Mouse (Mus musculus) stomach, embryonic 14.5 days (tissue): ENCODE data around the gene Fcer1g. TPM values are rescaled to one million over a fixed set of nuclear protein-coding genes. Genes with fewer than 3 reads are reported as not detected.

Experiments
- ATAC-seq: fragments of 200-750 bp; cut with Nextera tagmentation; 2 replicates; pipeline ENCODE4 v1.8.0; 2017; ENCODE audit warnings: low read depth, moderate TSS enrichment; ENCODE audit not compliant: insufficient number of reproducible peaks, insufficient read depth, low FRiP score
- H3K27ac ChIP-seq: fragments of 300-500 bp; sonication (generic); 2 replicates; pipeline ENCODE4 v1.5.1; 2014; ENCODE audit warnings: mild to moderate bottlenecking, low read length, moderate library complexity, mixed read lengths
- H3K27me3 ChIP-seq: fragments of 300-500 bp; sonication (generic); 2 replicates; pipeline ENCODE4 v1.6.1; 2014; ENCODE audit warnings: low read length, control low read depth, mixed read lengths; ENCODE audit not compliant: control insufficient read depth, insufficient read depth
- H3K36me3 ChIP-seq: fragments of 300-500 bp; sonication (generic); 2 replicates; pipeline ENCODE4 v1.6.1; 2014; ENCODE audit warnings: mild to moderate bottlenecking, control low read depth, low read length, moderate library complexity, mixed read lengths; ENCODE audit not compliant: control insufficient read depth, insufficient read depth
- H3K4me1 ChIP-seq: fragments of 300-500 bp; sonication (generic); 2 replicates; pipeline ENCODE4 v1.6.1; 2014; ENCODE audit warnings: low read length, control low read depth, mixed read lengths; ENCODE audit not compliant: control insufficient read depth, insufficient read depth
- H3K4me2 ChIP-seq: fragments of 300-500 bp; sonication (generic); replicated peaks from 2 replicates; pipeline ENCODE4 v1.6.1; 2014; ENCODE audit warnings: low read depth, low read length, control low read depth
- H3K4me3 ChIP-seq: fragments of 300-500 bp; sonication (generic); 2 replicates; pipeline ENCODE4 v1.5.1; 2014; ENCODE audit warnings: low read depth, low read length, control low read depth
- H3K9ac ChIP-seq: fragments of 300-500 bp; sonication (generic); replicated peaks from 2 replicates; pipeline ENCODE4 v1.6.1; 2014; ENCODE audit warnings: low read depth, mild to moderate bottlenecking, control low read depth, low read length, moderate library complexity, mixed read lengths
- H3K9me3 ChIP-seq: fragments of 300-500 bp; sonication (generic); 2 replicates; pipeline ENCODE4 v1.6.1; 2016; ENCODE audit warnings: low read depth, low read length, control low read depth; ENCODE audit not compliant: control insufficient read depth
- WGBS: fragments of 180-500 bp; shearing (Covaris S2); extraction: QIAGEN DNeasy Blood & Tissue Kit; methylation state at CpG from one replicate; pipeline ENCODE4 v1.1.7; 2014; 5-methylcytosine and 5-hydroxymethylcytosine counted together
- polyA plus RNA-seq: library from polyadenylated mRNA; unstranded; fragments of >200 nt; fragmentation: Nextera tagmentation; extraction: Ambion mirVana; gene quantifications from 2 replicates; pipeline ENCODE4 v1.2.1, GENCODE M21; 2014

Gene Fcer1g
- polyA plus RNA-seq, result 52.5 and 58.4 TPM in 2 replicates

- no peak within 1 kb of the TSS for H3K4me2 ChIP-seq
- H3K27ac ChIP-seq, result no peak within 1 kb of the TSS; the same call in 1 of the 2 replicates
- no peaks in the 10 kb centered on the region for H3K27me3 ChIP-seq
- no peak within 1 kb of the TSS for H3K9ac ChIP-seq
- H3K36me3 ChIP-seq, result peaks cover 57% of the 10 kb centered on the region
- WGBS, result 89% methylated on average over 14 of the region's 14 CpGs
- no peaks in the 10 kb centered on the region for H3K9me3 ChIP-seq
- H3K4me1 ChIP-seq, result no peaks in the 10 kb centered on the region
- ATAC-seq, result no peak
- no peak within 1 kb of the TSS for H3K4me3 ChIP-seq
Measured at GRCm38 (mm10) chr1:171234126-171234525, at the start of gene Fcer1g. Gene Fcer1g, minus strand, starts transcription at chr1:171234365.

DNA sequence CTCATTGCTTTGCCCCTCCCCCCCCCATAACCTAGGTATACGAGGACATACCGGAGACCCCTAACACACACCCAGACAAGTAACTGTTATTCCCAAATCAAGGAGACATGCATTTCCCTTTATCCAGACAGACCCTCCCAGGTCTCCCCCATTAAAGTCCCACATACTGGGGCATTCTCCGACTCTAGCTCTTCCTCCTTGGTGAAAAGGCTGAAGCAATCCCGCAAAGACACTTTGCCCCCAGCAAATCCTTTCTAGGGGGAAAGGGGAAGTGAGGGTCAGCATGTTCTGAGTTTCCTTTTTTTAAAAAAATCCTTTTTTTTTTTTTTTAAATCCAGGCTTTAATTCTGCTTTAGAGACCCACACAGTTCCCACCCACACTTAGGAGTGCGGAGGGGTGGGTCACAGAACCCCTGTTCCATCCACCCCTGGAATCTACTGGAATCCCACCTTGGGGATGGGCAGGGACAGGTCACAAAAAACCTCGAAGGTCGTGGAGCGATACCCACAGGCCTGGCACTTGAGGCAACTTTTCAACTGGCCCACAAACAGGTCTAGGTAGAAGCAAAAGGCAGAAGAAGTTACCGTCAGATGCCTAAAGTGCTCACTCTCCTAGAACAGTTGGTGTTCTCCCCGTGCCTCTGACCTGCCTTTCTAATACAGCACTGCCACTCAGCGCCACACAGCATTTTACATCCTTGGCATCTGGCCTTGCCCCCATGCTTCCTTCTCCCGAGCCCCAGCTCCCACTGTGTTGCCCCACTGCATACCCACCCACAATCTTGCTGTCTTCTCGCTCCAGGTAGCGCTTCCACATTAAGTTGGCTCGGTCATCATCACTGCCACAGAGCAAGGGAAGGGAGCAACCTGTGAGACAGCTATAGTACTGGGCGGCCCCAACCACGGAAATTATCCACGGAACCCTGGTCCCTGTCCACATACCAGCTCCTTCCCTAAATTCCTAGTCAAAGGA, 49.3 kb upstream of the Fcer1g start:
- Histone ChIP-seq H3K36me3 (peaks cover 38% of the 10 kb centered on the region), H3K9me3 (no peaks in the 10 kb centered on the region), H3K9ac (no peak overlapping the region), H3K4me2 (no peak overlapping the region), H3K4me3 (no peak overlapping the region), H3K4me1 (peaks cover 28% of the 10 kb centered on the region), H3K27me3 (no peaks in the 10 kb centered on the region), H3K27ac (no peak overlapping the region)
- ATAC-seq, result no peak
- 91% methylated on average over 18 of the region's 18 CpGs for WGBS

DNA sequence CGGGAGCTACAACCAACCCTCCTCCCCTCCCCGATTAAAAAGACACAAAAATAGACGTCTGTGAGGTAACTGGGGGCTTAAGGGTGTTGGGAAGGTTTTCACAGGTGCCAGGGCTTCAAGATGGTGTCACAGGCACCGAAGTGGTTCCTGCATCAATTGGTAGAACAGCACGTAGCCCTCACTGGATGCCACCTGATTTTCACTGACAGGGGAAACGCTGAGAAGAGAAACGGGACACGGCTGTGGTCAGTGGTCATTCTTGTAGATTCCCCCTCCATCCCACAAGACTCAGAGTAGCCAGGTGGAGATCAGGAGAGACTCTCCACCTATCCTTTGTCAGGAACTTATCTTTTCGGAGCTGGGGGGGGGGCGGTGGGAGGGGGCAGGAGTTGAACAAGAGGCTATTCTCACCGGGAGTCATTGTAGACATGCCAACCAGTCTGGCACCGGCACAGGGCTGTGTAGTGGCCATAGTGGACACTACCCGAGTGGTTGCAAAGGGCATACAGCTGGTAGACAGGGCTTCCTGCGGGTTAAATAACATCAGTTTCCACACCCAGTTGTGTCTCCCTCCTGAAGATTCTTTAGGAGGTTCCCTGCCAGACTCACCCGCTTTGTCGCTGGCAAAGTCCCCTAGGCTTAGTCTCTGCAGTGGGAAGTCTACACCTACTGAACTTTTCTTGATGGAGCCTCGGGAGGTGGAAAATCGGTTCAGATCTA, 48.1 kb upstream of the Fcer1g start:
- peak overlapping the region; percentile 45; the same call in 1 of the 2 replicates for H3K4me3 ChIP-seq
- H3K4me1 ChIP-seq, result peaks cover 24% of the 10 kb centered on the region
- H3K27ac ChIP-seq, result no peak overlapping the region
- H3K27me3 ChIP-seq, result no peaks in the 10 kb centered on the region
- H3K4me2 ChIP-seq, result peak overlapping the region; percentile 62; the same call in 1 of the 2 replicates
- ATAC-seq, result no peak
- H3K9me3 ChIP-seq, result no peaks in the 10 kb centered on the region
- WGBS, result 77% methylated on average over 18 of the region's 18 CpGs
- no peak overlapping the region for H3K9ac ChIP-seq
- peaks cover 48% of the 10 kb centered on the region for H3K36me3 ChIP-seq

DNA sequence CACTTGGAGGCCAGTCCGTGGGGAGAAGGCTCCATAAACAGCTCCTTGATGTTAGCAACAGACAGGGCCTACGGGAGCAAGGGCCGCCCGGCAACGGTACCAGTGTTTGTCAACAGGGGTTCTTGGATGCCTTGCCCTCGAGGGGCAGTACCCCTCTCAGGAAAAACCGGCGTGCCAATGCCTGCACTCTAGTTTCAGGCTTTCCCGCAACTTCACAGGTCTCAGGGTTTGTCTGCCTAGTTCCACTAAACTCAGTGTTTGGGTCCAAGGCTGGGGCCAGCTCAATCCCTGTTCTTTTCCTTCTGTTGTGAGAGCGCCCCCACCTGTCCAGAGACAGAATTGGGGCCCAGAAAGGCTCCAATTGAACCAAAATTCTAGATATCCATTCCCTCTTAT, 47.4 kb upstream of the Fcer1g start:
- H3K4me3 ChIP-seq, result peak overlapping the region; percentile 45
- peaks cover 55% of the 10 kb centered on the region for H3K36me3 ChIP-seq
- peak overlapping the region; percentile 62 for H3K4me2 ChIP-seq
- H3K27ac ChIP-seq, result peak overlapping the region; percentile 76
- H3K27me3 ChIP-seq, result no peaks in the 10 kb centered on the region
- no peaks in the 10 kb centered on the region for H3K9me3 ChIP-seq
- peaks cover 21% of the 10 kb centered on the region for H3K4me1 ChIP-seq
- H3K9ac ChIP-seq, result peak overlapping the region; percentile 34; the same call in 1 of the 2 replicates
- WGBS, result 2% methylated on average over 10 of the region's 10 CpGs
- ATAC-seq, result peak; percentile 21

DNA sequence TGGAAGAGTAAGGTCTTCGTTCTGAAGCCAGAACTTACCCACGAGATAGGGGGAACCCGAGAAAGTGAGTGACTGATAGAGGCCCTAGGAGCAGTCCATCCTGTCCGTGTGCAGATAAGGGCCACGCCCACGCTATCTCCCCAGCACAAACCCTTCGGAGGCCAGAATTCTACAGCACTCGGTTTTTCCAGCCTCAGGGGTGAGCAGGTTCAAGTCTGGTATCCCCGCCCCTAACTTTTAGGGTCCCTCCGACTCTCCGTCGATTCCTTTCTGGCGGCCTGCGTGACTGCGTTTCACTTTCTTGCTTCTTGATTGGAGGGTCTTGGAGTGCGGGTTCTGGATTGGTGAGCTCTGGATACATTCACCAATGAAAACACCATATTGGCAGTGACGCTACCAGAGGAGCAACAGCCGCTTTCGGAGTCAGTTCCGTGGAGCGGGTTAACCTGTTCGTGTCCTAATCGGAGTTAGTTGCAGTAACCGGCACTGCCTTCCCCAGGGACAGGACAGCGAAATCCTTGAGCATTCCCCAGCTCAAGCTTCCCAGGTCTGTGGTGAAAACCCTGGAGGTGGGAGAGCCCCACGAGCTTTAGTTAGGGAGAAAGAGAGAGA, 46.9 kb upstream of the Fcer1g start, which contains the start of gene Ppox:
Gene Ppox (minus strand): TSS at position 271 of the 612 bp plus-strand sequence.
- Histone ChIP-seq H3K4me1 (peaks cover 16% of the 10 kb centered on the region), H3K4me2 (peak within 1 kb of the TSS; percentile 78), H3K4me3 (peak within 1 kb of the TSS; percentile 45), H3K27ac (peak within 1 kb of the TSS; percentile 76), H3K9ac (peak within 1 kb of the TSS; percentile 54), H3K9me3 (no peaks in the 10 kb centered on the region), H3K27me3 (no peaks in the 10 kb centered on the region), H3K36me3 (peaks cover 60% of the 10 kb centered on the region)
- peak; percentile 99 for ATAC-seq
- WGBS, result under 1% methylated on average over 26 of the region's 26 CpGs

GRCm38 (mm10) chr1:171280250-171280915, 46.2 kb upstream of the Fcer1g start:
- peak; percentile 10; the same call in 1 of the 2 replicates for ATAC-seq
- Histone ChIP-seq H3K27ac (peak overlapping the region; percentile 49; the same call in 1 of the 2 replicates), H3K9me3 (no peaks in the 10 kb centered on the region), H3K4me3 (peak overlapping the region; percentile 45), H3K4me2 (peak overlapping the region; percentile 78), H3K9ac (peak overlapping the region; percentile 54), H3K4me1 (peaks cover 15% of the 10 kb centered on the region), H3K27me3 (no peaks in the 10 kb centered on the region), H3K36me3 (peaks cover 63% of the 10 kb centered on the region)
- under 1% methylated on average over 25 of the region's 25 CpGs for WGBS

- WGBS, result 59% methylated on average over 5 of the region's 5 CpGs
- H3K4me1 ChIP-seq, result peaks cover 15% of the 10 kb centered on the region
- H3K36me3 ChIP-seq, result peaks cover 62% of the 10 kb centered on the region
- H3K9me3 ChIP-seq, result no peaks in the 10 kb centered on the region
- peak overlapping the region; percentile 54; the same call in 1 of the 2 replicates for H3K9ac ChIP-seq
- peak overlapping the region; percentile 78 for H3K4me2 ChIP-seq
- peak overlapping the region; percentile 45 for H3K4me3 ChIP-seq
- H3K27ac ChIP-seq, result no peak overlapping the region
- ATAC-seq, result no peak
- H3K27me3 ChIP-seq, result no peaks in the 10 kb centered on the region
Measured at GRCm38 (mm10) chr1:171279721-171280120, 45.6 kb upstream of the Fcer1g start.
